Mouse (Mus musculus): ENCODE measurements at regions not wholly inside any gene's neighbourhood (a gene's known extent, or its start where the extent isn't known, plus 50 kb on each side); places are given as distances from the start of the nearest gene placed in this dataset.

DNA sequence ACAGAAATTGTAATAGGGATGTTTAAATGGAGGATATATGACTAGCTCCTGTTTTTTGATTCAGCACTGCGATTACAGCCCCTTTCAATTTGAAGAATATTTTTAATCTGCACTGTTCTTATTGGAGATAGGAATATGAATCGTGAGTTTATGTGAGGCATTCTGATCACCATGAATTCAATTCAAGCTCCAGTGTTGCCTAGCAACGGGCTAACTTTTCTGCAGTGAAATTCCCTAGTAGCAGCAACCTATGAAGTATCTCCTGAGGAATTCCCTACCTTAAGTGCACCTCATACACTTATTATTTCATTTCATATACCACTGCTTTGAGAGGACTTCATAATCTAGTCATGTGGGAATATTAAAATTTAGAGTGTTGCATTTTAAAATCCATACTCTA lies 465.4 kb upstream of the Rps6ka3 start:
- WGBS, result 86% methylated on average over 3 of the region's 3 CpGs
- Histone ChIP-seq H3K27me3 (ENCODE audit: poor library complexity, severe bottlenecking) (peaks cover 29% of the 10 kb centered on the region), H3K36me3 (replicated peaks) (no peaks in the 10 kb centered on the region), H3K4me1 (no peaks in the 10 kb centered on the region), H3K9me3 (no peaks in the 10 kb centered on the region), H3K27ac (no peak overlapping the region), H3K4me3 (no peak overlapping the region)
- DNase-seq (ENCODE audit: extremely low spot score, low spot score), result no peak

DNA sequence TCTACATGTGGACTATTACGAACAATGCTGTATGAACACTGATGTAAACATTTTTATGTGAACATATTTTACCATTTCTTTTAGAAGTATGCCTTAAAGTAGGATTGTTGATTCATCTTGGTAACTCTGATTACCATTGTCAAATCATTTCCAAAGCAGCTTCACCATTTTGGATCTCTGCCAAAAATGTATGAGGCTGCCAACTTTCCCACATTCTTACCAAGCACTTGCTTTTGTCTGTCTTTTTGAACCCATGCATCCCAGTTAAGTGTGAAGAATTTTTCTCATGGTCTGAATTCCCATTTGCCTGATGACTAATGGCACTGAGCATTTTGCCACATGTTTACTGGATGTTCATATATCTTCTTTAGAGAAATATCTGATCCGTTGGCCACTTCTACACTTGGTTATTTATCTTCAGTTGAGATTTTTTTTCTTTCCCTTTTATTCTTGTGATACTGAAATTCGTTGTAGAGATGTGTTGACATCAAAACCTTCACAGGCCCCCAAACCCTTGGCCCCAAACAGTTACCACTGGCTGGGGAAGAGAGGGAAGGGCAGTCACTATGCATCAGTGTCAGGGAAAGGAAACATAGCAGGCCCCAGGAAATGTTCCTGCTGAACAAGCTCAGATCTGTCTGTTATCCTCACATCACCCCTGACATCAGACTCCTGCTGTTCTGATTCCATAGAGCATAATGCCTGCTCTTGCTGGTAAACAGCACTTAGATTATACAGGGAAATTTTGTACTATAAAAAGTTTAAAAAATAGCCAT lies 464.2 kb upstream of the Rps6ka3 start:
- no peak overlapping the region for H3K27ac ChIP-seq
- H3K4me3 ChIP-seq, result no peak overlapping the region
- no peaks in the 10 kb centered on the region for H3K9me3 ChIP-seq
- peaks cover 33% of the 10 kb centered on the region for H3K27me3 ChIP-seq (ENCODE audit: poor library complexity, severe bottlenecking)
- 90% methylated on average over 3 of the region's 3 CpGs for WGBS
- no peaks in the 10 kb centered on the region for H3K36me3 ChIP-seq (replicated peaks)
- H3K4me1 ChIP-seq, result no peaks in the 10 kb centered on the region
- no peak for DNase-seq (ENCODE audit: extremely low spot score, low spot score)
